Mouse (Mus musculus): ENCODE results near the gene Kif26b.

DNA sequence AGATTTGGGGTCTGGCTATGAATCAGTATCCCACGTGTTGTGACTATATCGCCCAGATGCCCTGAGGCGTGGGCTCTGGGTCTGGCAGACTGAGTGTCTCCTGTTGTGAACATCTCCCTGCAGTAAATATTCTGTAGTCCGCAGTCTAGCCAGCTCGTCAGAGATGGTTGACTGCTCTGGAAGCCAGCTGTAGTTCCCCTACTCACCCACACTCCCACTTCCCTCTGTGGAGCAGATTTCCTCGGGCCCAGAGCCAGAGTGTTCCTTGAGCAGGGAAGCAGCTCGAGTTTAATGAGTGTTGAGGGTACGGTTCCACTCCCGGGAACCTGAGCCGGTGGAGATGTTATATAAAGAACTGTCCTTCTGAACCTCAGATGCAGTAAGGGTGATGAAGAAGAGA lies 154.7 kb downstream of the Kif26b start:
- TF ChIP-seq CTCF (IDR thresholded peaks at IDR 0.05; ENCODE audit: control insufficient read depth, insufficient read depth, insufficient replicate concordance, low read depth, low read length), result no peak
- no peak for TF ChIP-seq POLR2A (IDR thresholded peaks at IDR 0.05; ENCODE audit: control insufficient read depth, low read depth, low read length)

All from testis, adult 2 months (tissue).